Mouse (Mus musculus): ENCODE results near the gene Armh3. TPM values are rescaled to one million over a fixed set of nuclear protein-coding genes. Genes with fewer than 3 reads are reported as not detected.

Gene Armh3
- polyA plus RNA-seq, 1 experiment from 2014 or later, result 21.4 TPM

GRCm38 (mm10) chr19:45802702-45803101, 195.6 kb downstream of the Armh3 start:
- Histone ChIP-seq H3K36me3 (ENCODE audit: control insufficient read depth, insufficient read depth, low read length) (no peaks in the 10 kb centered on the region), H3K4me3 (ENCODE audit: low read length) (no peak overlapping the region), H3K9ac (ENCODE audit: low read depth, low read length) (no peak overlapping the region), H3K4me2 (ENCODE audit: low read length) (no peak overlapping the region), H3K4me1 (ENCODE audit: control insufficient read depth, insufficient read depth, low read depth, low read length) (no peaks in the 10 kb centered on the region), H3K27ac (ENCODE audit: low read depth, low read length) (no peak overlapping the region), H3K27me3 (replicated peaks; ENCODE audit: control insufficient read depth, insufficient read depth, low read length) (no peaks in the 10 kb centered on the region), H3K9me3 (ENCODE audit: control insufficient read depth, low read length) (no peaks in the 10 kb centered on the region)
- ATAC-seq, result no peak
- 68% methylated on average over 4 of the region's 4 CpGs for WGBS

GRCm38 (mm10) chr19:45796879-45797278, 201.4 kb downstream of the Armh3 start:
- H3K27me3 ChIP-seq (replicated peaks; ENCODE audit: control insufficient read depth, insufficient read depth, low read length), result no peaks in the 10 kb centered on the region
- no peak overlapping the region for H3K27ac ChIP-seq (ENCODE audit: low read depth, low read length)
- no peaks in the 10 kb centered on the region for H3K36me3 ChIP-seq (ENCODE audit: control insufficient read depth, insufficient read depth, low read length)
- H3K4me2 ChIP-seq (ENCODE audit: low read length), result no peak overlapping the region
- H3K9ac ChIP-seq (ENCODE audit: low read depth, low read length), result no peak overlapping the region
- H3K4me3 ChIP-seq (ENCODE audit: low read length), result no peak overlapping the region
- 78% methylated on average over 15 of the region's 15 CpGs for WGBS
- H3K4me1 ChIP-seq (ENCODE audit: control insufficient read depth, insufficient read depth, low read depth, low read length), result no peaks in the 10 kb centered on the region
- H3K9me3 ChIP-seq (ENCODE audit: control insufficient read depth, low read length), result no peaks in the 10 kb centered on the region
- ATAC-seq, result no peak

DNA sequence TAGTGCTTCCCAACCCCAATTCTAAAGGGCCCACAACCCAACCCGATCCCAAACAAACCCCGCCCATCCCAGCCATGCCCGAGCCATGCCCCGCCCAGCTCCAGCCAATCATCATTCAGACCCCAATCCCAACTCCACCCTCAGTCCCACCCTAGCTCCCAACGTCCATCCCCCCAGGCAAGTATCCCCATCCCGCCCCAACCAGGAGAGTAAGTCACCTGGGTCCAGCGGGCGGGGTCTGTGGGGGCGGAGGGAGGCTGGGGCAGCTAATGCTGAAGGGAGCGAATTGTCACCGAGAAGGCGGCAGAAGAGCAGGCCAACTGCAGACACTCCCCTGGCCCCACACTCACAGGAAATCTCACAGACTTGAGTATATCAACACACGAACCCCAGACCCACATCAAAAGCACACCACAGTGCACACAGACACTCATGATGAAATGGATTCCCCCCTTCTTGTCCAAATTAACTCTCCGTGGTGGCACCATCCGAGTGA, 202.2 kb downstream of the Armh3 start:
- ATAC-seq, result no peak
- H3K9me3 ChIP-seq (ENCODE audit: control insufficient read depth, low read length), result no peaks in the 10 kb centered on the region
- peak overlapping the region; percentile 33 for H3K4me2 ChIP-seq (ENCODE audit: low read length)
- 13% methylated on average over 15 of the region's 15 CpGs for WGBS
- no peak overlapping the region for H3K9ac ChIP-seq (ENCODE audit: low read depth, low read length)
- no peaks in the 10 kb centered on the region for H3K27me3 ChIP-seq (replicated peaks; ENCODE audit: control insufficient read depth, insufficient read depth, low read length)
- H3K4me3 ChIP-seq (ENCODE audit: low read length), result no peak overlapping the region
- H3K27ac ChIP-seq (ENCODE audit: low read depth, low read length), result no peak overlapping the region
- H3K4me1 ChIP-seq (ENCODE audit: control insufficient read depth, insufficient read depth, low read depth, low read length), result no peaks in the 10 kb centered on the region
- no peaks in the 10 kb centered on the region for H3K36me3 ChIP-seq (ENCODE audit: control insufficient read depth, insufficient read depth, low read length)

DNA sequence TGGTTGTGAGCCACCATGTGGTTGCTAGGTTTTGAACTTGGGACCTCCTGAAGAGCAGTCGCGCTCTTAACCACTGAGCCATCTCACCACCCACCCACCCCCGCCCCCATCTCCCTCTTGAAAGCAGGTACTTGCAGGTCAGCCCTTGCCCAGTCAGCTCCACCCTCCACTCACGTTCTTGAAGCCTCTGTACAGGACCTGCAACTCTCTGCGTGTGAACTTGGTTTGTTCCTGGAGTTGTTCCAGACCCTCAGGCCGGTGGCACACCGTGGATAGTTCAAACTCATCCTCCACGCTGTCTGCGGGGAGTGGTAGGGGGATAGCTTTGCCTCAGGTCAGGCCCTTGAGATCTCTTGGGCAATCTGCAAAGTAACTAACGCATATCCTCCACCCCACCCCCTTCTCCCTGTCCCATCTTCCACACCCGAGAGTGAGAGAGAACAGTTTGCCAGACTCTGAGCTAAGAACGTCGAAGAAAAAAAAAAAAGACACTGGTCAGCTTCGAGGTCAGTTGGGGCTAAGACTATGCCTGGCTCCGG, 202.8 kb downstream of the Armh3 start:
- no peak overlapping the region for H3K9ac ChIP-seq (ENCODE audit: low read depth, low read length)
- H3K36me3 ChIP-seq (ENCODE audit: control insufficient read depth, insufficient read depth, low read length), result no peaks in the 10 kb centered on the region
- no peak overlapping the region for H3K4me3 ChIP-seq (ENCODE audit: low read length)
- no peaks in the 10 kb centered on the region for H3K27me3 ChIP-seq (replicated peaks; ENCODE audit: control insufficient read depth, insufficient read depth, low read length)
- H3K4me1 ChIP-seq (ENCODE audit: control insufficient read depth, insufficient read depth, low read depth, low read length), result no peaks in the 10 kb centered on the region
- H3K4me2 ChIP-seq (ENCODE audit: low read length), result no peak overlapping the region; the same call in 1 of the 2 replicates
- no peaks in the 10 kb centered on the region for H3K9me3 ChIP-seq (ENCODE audit: control insufficient read depth, low read length)
- ATAC-seq, result no peak
- WGBS, result 34% methylated on average over 15 of the region's 15 CpGs
- H3K27ac ChIP-seq (ENCODE audit: low read depth, low read length), result no peak overlapping the region

DNA sequence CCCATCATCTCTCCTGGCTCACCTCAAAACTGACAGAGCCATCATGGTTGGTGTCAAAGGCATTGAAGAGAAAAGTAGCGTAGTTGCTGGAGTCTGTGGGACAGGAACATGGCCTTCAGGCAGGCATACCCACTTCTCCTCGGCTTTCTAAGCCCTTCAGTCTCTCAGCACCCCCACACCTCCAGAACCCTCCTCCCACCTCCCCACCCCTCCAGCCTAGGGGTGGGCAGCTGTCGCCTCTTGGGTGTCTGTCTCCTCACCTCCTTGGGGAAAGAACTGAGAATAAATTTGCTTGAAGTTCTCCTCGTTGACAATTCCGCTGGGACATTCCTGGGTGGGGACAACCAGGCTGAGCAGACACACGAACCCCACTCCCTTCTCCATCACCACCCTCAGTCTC, 203.6 kb downstream of the Armh3 start:
- Histone ChIP-seq H3K27ac (ENCODE audit: low read depth, low read length) (no peak overlapping the region), H3K4me2 (ENCODE audit: low read length) (no peak overlapping the region), H3K9ac (ENCODE audit: low read depth, low read length) (no peak overlapping the region), H3K9me3 (ENCODE audit: control insufficient read depth, low read length) (no peaks in the 10 kb centered on the region), H3K36me3 (ENCODE audit: control insufficient read depth, insufficient read depth, low read length) (no peaks in the 10 kb centered on the region), H3K27me3 (replicated peaks; ENCODE audit: control insufficient read depth, insufficient read depth, low read length) (no peaks in the 10 kb centered on the region), H3K4me3 (ENCODE audit: low read length) (no peak overlapping the region), H3K4me1 (ENCODE audit: control insufficient read depth, insufficient read depth, low read depth, low read length) (no peaks in the 10 kb centered on the region)
- WGBS, result 76% methylated on average over 6 of the region's 6 CpGs
- ATAC-seq, result no peak

DNA sequence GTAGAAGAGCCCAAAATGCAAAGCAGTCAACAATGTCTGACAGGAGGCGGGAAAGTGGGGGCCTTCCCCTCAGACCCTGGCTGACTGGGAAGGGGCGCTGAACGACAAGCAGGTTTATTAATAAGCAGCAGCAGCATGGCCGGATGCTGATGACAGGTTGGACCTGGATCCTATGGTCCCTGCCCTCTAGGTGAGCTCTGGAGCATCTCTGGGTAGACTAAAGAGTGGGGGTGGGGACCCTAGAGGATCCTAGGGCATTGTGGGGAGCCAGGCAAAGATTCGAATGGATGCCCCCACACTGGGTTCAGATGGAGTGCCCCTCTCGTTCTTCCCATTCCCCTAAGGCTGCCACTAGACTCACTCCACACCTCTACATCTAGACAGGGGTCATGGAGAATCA, 205.9 kb downstream of the Armh3 start:
- H3K9me3 ChIP-seq (ENCODE audit: control insufficient read depth, low read length), result no peaks in the 10 kb centered on the region
- WGBS, result 84% methylated on average over 6 of the region's 6 CpGs
- no peak overlapping the region for H3K4me3 ChIP-seq (ENCODE audit: low read length)
- no peaks in the 10 kb centered on the region for H3K27me3 ChIP-seq (replicated peaks; ENCODE audit: control insufficient read depth, insufficient read depth, low read length)
- no peak overlapping the region for H3K27ac ChIP-seq (ENCODE audit: low read depth, low read length)
- no peak overlapping the region for H3K4me2 ChIP-seq (ENCODE audit: low read length)
- no peak overlapping the region for H3K9ac ChIP-seq (ENCODE audit: low read depth, low read length)
- H3K4me1 ChIP-seq (ENCODE audit: control insufficient read depth, insufficient read depth, low read depth, low read length), result no peaks in the 10 kb centered on the region
- ATAC-seq, result no peak
- H3K36me3 ChIP-seq (ENCODE audit: control insufficient read depth, insufficient read depth, low read length), result no peaks in the 10 kb centered on the region

GRCm38 (mm10) chr19:45789888-45790874, 208.1 kb downstream of the Armh3 start:
- ATAC-seq, result no peak
- Histone ChIP-seq H3K27ac (ENCODE audit: low read depth, low read length) (no peak overlapping the region), H3K36me3 (ENCODE audit: control insufficient read depth, insufficient read depth, low read length) (no peaks in the 10 kb centered on the region), H3K4me2 (ENCODE audit: low read length) (no peak overlapping the region), H3K27me3 (replicated peaks; ENCODE audit: control insufficient read depth, insufficient read depth, low read length) (no peaks in the 10 kb centered on the region), H3K4me1 (ENCODE audit: control insufficient read depth, insufficient read depth, low read depth, low read length) (no peaks in the 10 kb centered on the region), H3K4me3 (ENCODE audit: low read length) (no peak overlapping the region), H3K9ac (ENCODE audit: low read depth, low read length) (no peak overlapping the region), H3K9me3 (ENCODE audit: control insufficient read depth, low read length) (no peaks in the 10 kb centered on the region)
- WGBS, result 81% methylated on average over 13 of the region's 13 CpGs

DNA sequence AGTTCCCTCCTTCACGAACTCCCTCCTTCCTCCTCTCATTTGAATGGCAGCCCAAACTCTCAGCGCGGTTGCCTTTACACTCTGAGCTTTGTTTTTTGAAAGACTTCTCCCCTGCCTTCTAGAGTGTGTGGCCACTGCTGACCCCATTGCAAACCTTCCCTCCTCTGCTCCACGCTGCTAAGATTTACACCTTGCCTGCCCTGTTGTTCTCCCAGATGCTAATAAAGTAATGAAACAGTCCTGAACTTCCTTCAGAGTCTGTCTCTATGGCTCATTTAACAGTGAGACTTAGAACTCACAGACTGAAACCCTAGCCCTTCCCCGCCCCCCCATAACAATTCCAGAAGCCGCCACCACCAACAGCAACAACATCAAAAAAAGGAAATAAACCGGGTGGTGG, 208.9 kb downstream of the Armh3 start:
- no peaks in the 10 kb centered on the region for H3K27me3 ChIP-seq (replicated peaks; ENCODE audit: control insufficient read depth, insufficient read depth, low read length)
- H3K9me3 ChIP-seq (ENCODE audit: control insufficient read depth, low read length), result no peaks in the 10 kb centered on the region
- no peaks in the 10 kb centered on the region for H3K4me1 ChIP-seq (ENCODE audit: control insufficient read depth, insufficient read depth, low read depth, low read length)
- no peak for ATAC-seq
- H3K27ac ChIP-seq (ENCODE audit: low read depth, low read length), result no peak overlapping the region
- H3K4me3 ChIP-seq (ENCODE audit: low read length), result no peak overlapping the region
- H3K9ac ChIP-seq (ENCODE audit: low read depth, low read length), result no peak overlapping the region
- WGBS, result 83% methylated on average over 7 of the region's 7 CpGs
- no peak overlapping the region for H3K4me2 ChIP-seq (ENCODE audit: low read length)
- no peaks in the 10 kb centered on the region for H3K36me3 ChIP-seq (ENCODE audit: control insufficient read depth, insufficient read depth, low read length)

DNA sequence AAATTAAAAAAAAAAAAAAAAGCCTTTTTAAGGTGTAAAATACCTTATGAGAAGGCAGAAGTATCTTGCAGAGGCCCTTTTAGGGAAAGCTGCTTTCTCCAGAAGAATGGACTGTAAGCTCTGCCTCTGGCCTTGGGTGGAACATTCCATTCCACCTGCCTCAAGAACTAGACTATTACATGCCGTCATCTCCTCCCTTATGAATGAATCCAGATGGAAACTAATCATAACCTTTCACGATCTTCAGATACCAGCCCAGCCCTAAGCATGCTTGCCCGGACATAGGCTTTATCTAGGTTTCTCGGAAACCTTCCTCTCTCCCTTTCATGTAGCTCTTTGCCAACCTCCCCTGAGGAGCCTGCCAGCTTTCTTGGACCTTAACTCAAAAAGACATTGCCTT, 210.0 kb downstream of the Armh3 start:
- Histone ChIP-seq H3K4me1 (ENCODE audit: control insufficient read depth, insufficient read depth, low read depth, low read length) (no peaks in the 10 kb centered on the region; the same call in 1 of the 2 replicates), H3K27me3 (replicated peaks; ENCODE audit: control insufficient read depth, insufficient read depth, low read length) (no peaks in the 10 kb centered on the region)
- 86% methylated on average over 4 of the region's 4 CpGs for WGBS

More for the DNA sequence above, 210.0 kb downstream of the Armh3 start:
- H3K9me3 ChIP-seq (ENCODE audit: control insufficient read depth, low read length), result no peaks in the 10 kb centered on the region
- no peak overlapping the region for H3K27ac ChIP-seq (ENCODE audit: low read depth, low read length)
- H3K4me3 ChIP-seq (ENCODE audit: low read length), result no peak overlapping the region
- H3K4me2 ChIP-seq (ENCODE audit: low read length), result no peak overlapping the region
- ATAC-seq, result no peak
- H3K36me3 ChIP-seq (ENCODE audit: control insufficient read depth, insufficient read depth, low read length), result no peaks in the 10 kb centered on the region
- H3K9ac ChIP-seq (ENCODE audit: low read depth, low read length), result no peak overlapping the region
